8 mouse cellular contexts compared by ENCODE assay signal in genomic region chr7:140062307-140062706, GRCm38 (mm10). TPM values are rescaled to one million over a fixed set of nuclear protein-coding genes. Genes with fewer than 3 reads are reported as not detected.
A peak's percentile ranks its signal among the peaks of the same experiment; 100 is the strongest.
DNase-seq lines count a peak whose midpoint lies in the region; ATAC-seq and TF ChIP-seq lines count a peak whose summit lies in the region.
"Had no signal": no experiment of that assay in that cellular context is flagged by ENCODE, and none has a peak within 500 bp of the region (broad histone marks: within the 10 kb centered on the region; RNA-seq: fewer than 3 reads in every experiment).

No protein-coding gene starts in this region.

- no peak for TF ChIP-seq POLR2A in lung, adult 2 months (IDR thresholded peaks at IDR 0.05; ENCODE audit: borderline replicate concordance, extremely low read depth, low read depth, low read length)

- H3K4me3 ChIP-seq in lung, adult 2 months (replicated peaks; ENCODE audit: extremely low read depth, low read depth, low read length): no peak overlapping the region
- no peak overlapping the region for H3K4me3 ChIP-seq in hindbrain, embryonic 13.5 days

- no peaks in the 10 kb centered on the region for H3K4me1 ChIP-seq in lung, adult 2 months (ENCODE audit: control insufficient read depth, insufficient read depth, low read length)
- H3K4me1 ChIP-seq in hindbrain, embryonic 13.5 days (replicated peaks): peaks cover 56% of the 10 kb centered on the region

- H3K9ac ChIP-seq in hindbrain, embryonic 13.5 days: no peak overlapping the region

- H3K4me2 ChIP-seq in hindbrain, embryonic 13.5 days: peak overlapping the region; percentile 73; the same call in 1 of the 2 replicates

- H3K36me3 ChIP-seq in hindbrain, embryonic 13.5 days: no peaks in the 10 kb centered on the region

- H3K27me3 ChIP-seq in hindbrain, embryonic 13.5 days: peaks cover 40% of the 10 kb centered on the region

- DNase-seq in lung, adult 2 months: peak; percentile 10
- DNase-seq in lung, postnatal 25 days (ENCODE audit: low spot score): no peak
- DNase-seq in lung, postnatal 10 days: peak; percentile 48
- no peak for DNase-seq in right cerebral cortex, postnatal 14 days
- DNase-seq in spleen, postnatal 10 days (ENCODE audit: low spot score in 2 of 2): no peak

- H3K9me3 ChIP-seq in hindbrain, embryonic 13.5 days: no peaks in the 10 kb centered on the region

- WGBS in lung, adult 2 months: 27% methylated on average over 11 of the region's 11 CpGs
- 7% methylated on average over 11 of the region's 11 CpGs for WGBS in hindbrain, embryonic 13.5 days

- H3K27ac ChIP-seq in hindbrain, embryonic 13.5 days: peak overlapping the region; percentile 14; the same call in 1 of the 2 replicates

- peak; percentile 51; the same call in 1 of the 2 replicates for ATAC-seq in common myeloid progenitor, adult 5-6 weeks (replicated peaks; ENCODE audit: low read depth, poor library complexity, severe bottlenecking)
- ATAC-seq in hindbrain, embryonic 13.5 days (ENCODE audit: low FRiP score): no peak; the same call in 1 of the 2 replicates

- 0 out of 2 replicates have a peak, but pooled peaks have one; percentile 9 for TF ChIP-seq CTCF in lung, adult 2 months (IDR thresholded peaks at IDR 0.05; ENCODE audit: insufficient read depth, low read length)

RNA-seq across cellular contexts. Expression of gene Msx3, which starts 13.4 kb away (rescaled TPM):
- polyA plus RNA-seq in lung, adult 2 months (2012; rRNA removed): not detected in 2 replicates
- not detected in 2 replicates for total RNA-seq in common myeloid progenitor, adult 5-6 weeks (2017)
- polyA plus RNA-seq in hindbrain, embryonic 13.5 days (2015; fragmentation: Nextera tagmentation; extraction: Ambion mirVana): 16.5 and 28.5 TPM in 2 replicates
- polyA plus RNA-seq: large intestine, adult 2 months had no signal

RNA-seq across cellular contexts. Expression of gene Caly, which starts 20.0 kb away (rescaled TPM):
- 0.20 and 0.27 TPM in 2 replicates for polyA plus RNA-seq in lung, adult 2 months (2012; rRNA removed)
- total RNA-seq in common myeloid progenitor, adult 5-6 weeks (2017): not detected in 2 replicates
- polyA plus RNA-seq in hindbrain, embryonic 13.5 days (2015; fragmentation: Nextera tagmentation; extraction: Ambion mirVana): 104 and 105 TPM in 2 replicates

RNA-seq across cellular contexts. Expression of gene Tubgcp2, which starts 25.8 kb away (rescaled TPM):
- polyA plus RNA-seq in lung, adult 2 months (2012; rRNA removed): 19.4 and 25.3 TPM in 2 replicates
- 47.4 and 54.2 TPM in 2 replicates for total RNA-seq in common myeloid progenitor, adult 5-6 weeks (2017)
- 55.8 and 60.9 TPM in 2 replicates for polyA plus RNA-seq in hindbrain, embryonic 13.5 days (2015; fragmentation: Nextera tagmentation; extraction: Ambion mirVana)

RNA-seq across cellular contexts. Expression of gene Zfp511, which starts 26.1 kb away (rescaled TPM):
- polyA plus RNA-seq in lung, adult 2 months (2012; rRNA removed): 75.7 and 85.5 TPM in 2 replicates
- 21.7 and 23.6 TPM in 2 replicates for total RNA-seq in common myeloid progenitor, adult 5-6 weeks (2017)
- 52.5 and 54.2 TPM in 2 replicates for polyA plus RNA-seq in hindbrain, embryonic 13.5 days (2015; fragmentation: Nextera tagmentation; extraction: Ambion mirVana)

RNA-seq across cellular contexts. Expression of gene Prap1, which starts 30.9 kb away (rescaled TPM):
- not detected in 2 replicates for polyA plus RNA-seq in lung, adult 2 months (2012; rRNA removed)
- not detected in 2 replicates for total RNA-seq in common myeloid progenitor, adult 5-6 weeks (2017)
- polyA plus RNA-seq in hindbrain, embryonic 13.5 days (2015; fragmentation: Nextera tagmentation; extraction: Ambion mirVana): not detected in 2 replicates

Comparison
In these comparisons a context has a peak if more than half of its experiments do, and no peak if none do; other contexts are left out.
1. DNase-seq: peak in lung, adult 2 months (single experiment) and lung, postnatal 10 days (single experiment); none in lung, postnatal 25 days (single experiment), right cerebral cortex, postnatal 14 days (single experiment) and spleen, postnatal 10 days (0 of 2).
2. RNA of gene Msx3, which starts 13.4 kb away (polyA plus RNA-seq): 16.5 to 28.5 TPM in hindbrain, embryonic 13.5 days; not detected in lung, adult 2 months; every median in the first group is over 10 times any median in the second.
3. RNA of gene Caly, which starts 20.0 kb away (polyA plus RNA-seq): 104 to 105 TPM in hindbrain, embryonic 13.5 days; 0.20 to 0.27 TPM in lung, adult 2 months; every median in the first group is over 10 times any median in the second.